In genomic region chr13:33762293-33763125, GRCm38 (mm10) we compare ENCODE assay signal across 8 mouse cellular contexts.
DNase-seq lines count a peak whose midpoint lies in the region; TF ChIP-seq lines count a peak whose summit lies in the region.

No protein-coding gene starts in this region.

- no peak for TF ChIP-seq POLR2A in myocyte (IDR thresholded peaks at IDR 0.05; ENCODE audit: insufficient read length, low read depth)

- no peaks in the 10 kb centered on the region for H3K36me3 ChIP-seq in myocyte (ENCODE audit: control insufficient read depth, insufficient read depth)

- intact Hi-C loops in gastrocnemius, postnatal 14 days (cut with DNase I; ENCODE audit: low total_unique reads), result no loop called here
- intact Hi-C loops in left cerebral cortex, postnatal 36 days (cut with DNase I), result loop anchor here (1.0 to 5.0 kb wide), 2 partner anchors 859 to 995 kb away; no protein-coding TSS in a partner anchor

- H3K27me3 ChIP-seq in myocyte (ENCODE audit: control insufficient read depth, insufficient read depth, insufficient read length), result no peaks in the 10 kb centered on the region

- H3K4me2 ChIP-seq in myocyte (ENCODE audit: low read depth), result peak overlapping the region; percentile 80

- no peaks in the 10 kb centered on the region for H3K79me2 ChIP-seq in myocyte (ENCODE audit: control insufficient read depth, insufficient read depth)

- DNase-seq in spleen, postnatal 36 days (ENCODE audit: low spot score in 2 of 2), result peak; percentile 17 to 24
- no peak for DNase-seq in spleen, adult 12 weeks (ENCODE audit: low spot score)
- peak; percentile 56 for DNase-seq in cerebellum, adult 9-11 months
- peak; percentile 45 for DNase-seq in gastrocnemius, postnatal 14 days
- peak; percentile 67 for DNase-seq in kidney, adult 18-20 months
- peak; percentile 36 to 47 for DNase-seq in left cerebral cortex, postnatal 36 days (ENCODE audit: low spot score in 2 of 2)
- DNase-seq in urinary bladder, postnatal 36 days (ENCODE audit: low spot score in 2 of 2), result peak; percentile 55 to 70

- H3K4me3 ChIP-seq in myocyte, result no peak overlapping the region

- H3ac ChIP-seq in myocyte (ENCODE audit: control insufficient read depth, insufficient read length), result no peak overlapping the region

TF ChIP-seq in myocyte, 11 proteins besides CTCF, POLR2A, EP300 and RAD21:
- no peak for TF ChIP-seq REST (IDR thresholded peaks at IDR 0.05; ENCODE audit: insufficient read depth, insufficient read length)
- TF ChIP-seq CEBPB (IDR thresholded peaks at IDR 0.05; ENCODE audit: insufficient read depth, poor library complexity, severe bottlenecking), result no peak
- TF ChIP-seq POLR2AphosphoS2 (IDR thresholded peaks at IDR 0.05; ENCODE audit: insufficient read length, low read depth), result no peak
- TF ChIP-seq TCF3 (IDR thresholded peaks at IDR 0.05; ENCODE audit: insufficient read length, low read depth), result no peak
- no peak for TF ChIP-seq TCF12 (IDR thresholded peaks at IDR 0.05; ENCODE audit: insufficient read depth, poor library complexity, severe bottlenecking)
- no peak for TF ChIP-seq E2F4 (IDR thresholded peaks at IDR 0.05; ENCODE audit: insufficient read depth)
- TF ChIP-seq USF1 (IDR thresholded peaks at IDR 0.05; ENCODE audit: low read depth), result no peak
- TF ChIP-seq MYOD1 (IDR thresholded peaks at IDR 0.05; ENCODE audit: control insufficient read depth in 1 of 3, insufficient read length in 2 of 3, low read depth in 2 of 3), result no peak
- TF ChIP-seq MAX (IDR thresholded peaks at IDR 0.05; ENCODE audit: low read depth), result no peak
- TF ChIP-seq SRF (IDR thresholded peaks at IDR 0.05; ENCODE audit: control insufficient read depth, insufficient read length, low read depth), result no peak
- no peak for TF ChIP-seq MYOG (IDR thresholded peaks at IDR 0.05; ENCODE audit: control insufficient read depth in 1 of 3, insufficient read depth in 1 of 3, insufficient read length in 2 of 3, low read depth in 2 of 3)
TF ChIP-seq in myocyte: peak in this region for 0.
